8 mouse cellular contexts compared by ENCODE assay signal in the genomic region with DNA sequence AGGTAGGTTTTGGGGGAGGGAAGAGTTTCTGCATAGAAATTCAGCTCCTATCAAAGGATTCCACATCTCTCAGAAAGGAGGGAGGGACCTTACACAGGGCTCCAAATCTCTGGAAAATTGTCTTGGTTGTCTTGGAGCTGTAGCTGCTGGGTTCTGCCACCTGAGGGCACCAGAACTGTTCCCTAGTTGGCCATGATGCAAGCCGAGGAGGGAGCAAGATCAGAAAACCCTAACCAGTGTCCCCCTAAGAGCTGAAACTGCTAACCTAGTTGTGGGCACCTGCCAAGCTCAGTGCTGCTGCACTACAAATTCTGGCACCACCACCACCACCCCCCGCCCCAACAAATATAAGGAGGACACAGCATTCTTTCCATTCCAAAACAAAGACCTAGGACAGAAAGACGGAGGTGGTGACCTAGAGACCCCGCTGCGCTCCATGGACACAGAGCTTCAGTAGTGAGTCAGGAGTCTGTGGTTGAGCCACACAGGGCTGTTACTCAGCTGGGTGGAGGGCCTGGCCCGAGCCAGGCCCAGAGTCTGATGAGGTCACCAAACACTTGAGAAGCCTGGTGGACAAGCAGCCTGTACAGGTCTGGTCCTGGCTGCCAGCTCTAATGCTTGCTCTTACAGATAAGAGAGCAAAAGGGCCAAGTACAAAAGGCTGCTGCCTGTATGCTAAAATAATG. TPM values are rescaled to one million over a fixed set of nuclear protein-coding genes. Genes with fewer than 3 reads are reported as not detected.
DNase-seq lines count a peak whose midpoint lies in the region; ATAC-seq and TF ChIP-seq lines count a peak whose summit lies in the region.

No protein-coding gene starts in this region.

- no peak for DNase-seq in testis, postnatal 14 days (ENCODE audit: low spot score)
- peak; percentile 79 to 85 for DNase-seq in cerebellum, postnatal 25 days
- DNase-seq in gastrocnemius, adult 18-20 months (ENCODE audit: low spot score), result peak; percentile 76
- peak; percentile 70 for DNase-seq in hindbrain, embryonic 14.5 days (ENCODE audit: low spot score)
- peak; percentile 64 to 80 for DNase-seq in layer of hippocampus, postnatal 14 days (ENCODE audit: low spot score in 2 of 2)

- H3K27ac ChIP-seq in testis, adult 2 months (ENCODE audit: control insufficient read depth, insufficient read depth, low read depth, low read length), result no peak overlapping the region
- H3K27ac ChIP-seq in hindbrain, embryonic 14.5 days, result no peak overlapping the region
- H3K27ac ChIP-seq in small intestine, adult 2 months (ENCODE audit: insufficient read depth, low read depth, low read length), result no peak overlapping the region

- no peaks in the 10 kb centered on the region; the same call in 1 of the 2 replicates for H3K4me1 ChIP-seq in testis, adult 2 months (ENCODE audit: control insufficient read depth, insufficient read depth, low read length)
- no peaks in the 10 kb centered on the region for H3K4me1 ChIP-seq in hindbrain, embryonic 14.5 days (replicated peaks; ENCODE audit: control insufficient read depth, insufficient read depth, low read length)
- H3K4me1 ChIP-seq in small intestine, adult 2 months (ENCODE audit: control insufficient read depth, insufficient read depth, insufficient read length, low read length), result peaks cover 4% of the 10 kb centered on the region; the same call in 1 of the 2 replicates

- peak; percentile 44; the same call in 1 of the 2 replicates for ATAC-seq in hindbrain, embryonic 14.5 days (ENCODE audit: low FRiP score)
- ATAC-seq in megakaryocyte, adult 5-6 weeks (ENCODE audit: poor library complexity, severe bottlenecking), result peak; percentile 41; the same call in 1 of the 2 replicates

- no peaks in the 10 kb centered on the region for H3K27me3 ChIP-seq in testis, adult 2 months (ENCODE audit: control insufficient read depth, insufficient read depth, low read length)
- H3K27me3 ChIP-seq in hindbrain, embryonic 14.5 days (ENCODE audit: control insufficient read depth, insufficient read depth, low read length), result no peaks in the 10 kb centered on the region
- H3K27me3 ChIP-seq in small intestine, adult 2 months (ENCODE audit: control insufficient read depth, insufficient read depth, low read length), result no peaks in the 10 kb centered on the region

- H3K9me3 ChIP-seq in hindbrain, embryonic 14.5 days (ENCODE audit: control insufficient read depth, low read length), result no peaks in the 10 kb centered on the region

- no peak overlapping the region for H3K4me3 ChIP-seq in testis, adult 2 months (ENCODE audit: control insufficient read depth, low read depth, low read length)
- no peak overlapping the region for H3K4me3 ChIP-seq in hindbrain, embryonic 14.5 days (replicated peaks; ENCODE audit: low read length)
- H3K4me3 ChIP-seq in small intestine, adult 2 months (ENCODE audit: low read depth, low read length), result no peak overlapping the region

- H3K36me3 ChIP-seq in testis, adult 2 months (ENCODE audit: control insufficient read depth, insufficient read depth, low read length), result no peaks in the 10 kb centered on the region
- peaks cover 80% of the 10 kb centered on the region for H3K36me3 ChIP-seq in hindbrain, embryonic 14.5 days (replicated peaks; ENCODE audit: control insufficient read depth, insufficient read depth)
- H3K36me3 ChIP-seq in small intestine, adult 2 months (ENCODE audit: control insufficient read depth, insufficient read depth, low read length), result peaks cover 93% of the 10 kb centered on the region

- WGBS in hindbrain, embryonic 14.5 days, result 61% methylated on average over 6 of the region's 6 CpGs
- WGBS in small intestine, adult 2 months, result 50% methylated on average over 6 of the region's 6 CpGs

- no peak overlapping the region for H3K4me2 ChIP-seq in hindbrain, embryonic 14.5 days (replicated peaks)

- no peak overlapping the region for H3K9ac ChIP-seq in hindbrain, embryonic 14.5 days

- TF ChIP-seq POLR2A in testis, adult 2 months (IDR thresholded peaks at IDR 0.05; ENCODE audit: control insufficient read depth, low read depth, low read length), result no peak
- no peak for TF ChIP-seq POLR2A in small intestine, adult 2 months (IDR thresholded peaks at IDR 0.05; ENCODE audit: low read depth, low read length)

- TF ChIP-seq CTCF in testis, adult 2 months (IDR thresholded peaks at IDR 0.05; ENCODE audit: control insufficient read depth, insufficient read depth, insufficient replicate concordance, low read depth, low read length), result peak; percentile 44; the same call in 1 of the 2 replicates
- peak; percentile 70; the same call in 1 of the 2 replicates for TF ChIP-seq CTCF in small intestine, adult 2 months (IDR thresholded peaks at IDR 0.05; ENCODE audit: extremely low read depth, insufficient read length, insufficient replicate concordance, low read depth, low read length)

RNA-seq across cellular contexts. Expression of a gene that starts 31.9 kb away (rescaled TPM):
- 138 and 141 TPM in 2 replicates for polyA plus RNA-seq in testis, adult 2 months (2012; rRNA removed)
- 10 to 100 TPM; 34.3 to 40.9 TPM for total RNA-seq in gastrocnemius, adult 18-20 months (2021)
- polyA plus RNA-seq in hindbrain, embryonic 14.5 days (2014; fragmentation: Nextera tagmentation; extraction: Ambion mirVana), result 135 and 141 TPM in 2 replicates
- total RNA-seq in layer of hippocampus, postnatal 14 days (2021), result 100 to 1,000 TPM; 112 to 123 TPM
- total RNA-seq in megakaryocyte, adult 5-6 weeks (2015), result 46.3 and 52.5 TPM in 2 replicates
- 57.8 and 60.2 TPM in 2 replicates for total RNA-seq in megakaryocyte, adult 5-6 weeks (2017)
- polyA plus RNA-seq in small intestine, adult 2 months (2012; rRNA removed), result 92.4 and 477 TPM in 2 replicates
